Mouse (Mus musculus) macrophage (primary cell): Measurements from ENCODE around the gene Rag2. TPM values are rescaled to one million over a fixed set of nuclear protein-coding genes. Genes with fewer than 3 reads are reported as not detected.

ENCODE experiments used
- H3K27ac ChIP-seq: fragments of 350-480 bp; formaldehyde crosslinking; 2 replicates; pipeline ENCODE4 v1.9.0; 2021
- H3K36me3 ChIP-seq: fragments of 350-480 bp; formaldehyde crosslinking; 2 replicates; pipeline ENCODE4 v1.9.0; 2021; ENCODE audit errors: inconsistent target
- H3K4me3 ChIP-seq: fragments of 350-480 bp; formaldehyde crosslinking; 2 replicates; pipeline ENCODE4 v1.9.0; 2021; ENCODE audit errors: inconsistent target
- H3K79me2 ChIP-seq: fragments of 350-480 bp; formaldehyde crosslinking; 2 replicates; pipeline ENCODE4 v1.9.0; 2021; ENCODE audit errors: inconsistent target
- WGBS: methylation state at CpG from one replicate; pipeline ENCODE4 v1.1.7; 2026; ENCODE audit warnings: inconsistent platforms; ENCODE audit not compliant: missing documents; 5-methylcytosine and 5-hydroxymethylcytosine counted together
- polyA plus RNA-seq: library from polyadenylated mRNA; stranded (reverse); fragments of 250-400 nt; gene quantifications from 3 replicates; pipeline ENCODE4 v1.2.4, GENCODE M21; 2018; ENCODE audit warnings: inconsistent platforms
- total RNA-seq, 78 experiments: library from RNA; depleted of rRNA; stranded (reverse); fragments of 250-400 nt; gene quantifications; 1 replicate in 9 of 78; 2 replicates in 24 of 78; 3 replicates in 43 of 78; 4 replicates in 2 of 78; pipeline ENCODE4 v1.2.4; 2018; ENCODE audit warnings: inconsistent platforms in 56 of 78

The Rag2 gene
- not detected for total RNA-seq (2018; cell fraction: chromatin; rRNA removed)
- not detected for total RNA-seq (2018; cell fraction: cytosol; rRNA removed)
- not detected for total RNA-seq (2018; cell fraction: nucleus; rRNA removed)
- not detected in 3 replicates for polyA plus RNA-seq

DNA sequence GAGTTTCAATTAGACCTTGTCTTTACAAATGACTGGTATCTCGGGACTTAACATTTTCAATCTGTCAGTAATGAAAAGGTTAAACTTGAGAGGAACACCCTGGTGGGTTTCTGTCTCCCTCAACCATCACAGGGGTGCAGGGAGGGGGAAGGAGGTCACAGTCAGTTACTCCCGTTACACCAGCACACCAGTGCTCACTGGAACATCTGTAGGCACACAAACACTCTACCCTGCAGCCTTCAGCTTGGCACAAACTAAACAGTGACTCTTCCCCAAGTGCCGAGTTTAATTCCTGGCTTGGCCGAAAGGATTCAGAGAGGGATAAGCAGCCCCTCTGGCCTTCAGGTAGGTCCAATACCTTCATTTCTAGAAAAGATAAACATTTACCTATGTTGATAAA lies at the start of gene Rag2:
Rag2 (plus strand) TSS at position 193 of the 400 bp plus-strand sequence.
- Histone ChIP-seq H3K36me3 (no peaks in the 10 kb centered on the region), H3K79me2 (no peaks in the 10 kb centered on the region), H3K4me3 (no peak within 1 kb of the TSS), H3K27ac (no peak within 1 kb of the TSS)
- 59% methylated on average over 4 of the region's 4 CpGs for WGBS

DNA sequence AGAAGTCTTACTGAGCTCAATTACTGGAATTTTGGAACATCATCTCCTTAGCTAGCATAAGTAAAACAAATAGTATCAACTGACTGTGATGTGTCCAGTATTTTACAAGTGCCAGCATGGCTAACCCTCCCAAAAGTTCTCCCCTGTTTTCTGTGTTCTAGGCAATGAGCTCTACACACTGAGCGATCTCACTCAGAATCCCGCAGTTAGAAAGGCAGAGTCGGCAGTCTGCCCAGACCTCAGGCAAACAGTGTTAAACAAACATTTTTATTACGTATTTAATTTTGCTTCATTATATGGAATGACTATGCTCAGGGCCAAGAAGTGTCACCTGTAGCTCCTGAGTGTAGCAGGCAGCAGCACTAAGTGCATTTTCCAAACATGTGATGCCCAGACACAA lies 47.3 kb upstream of the Rag2 start:
- H3K27ac ChIP-seq: no peak overlapping the region
- H3K4me3 ChIP-seq: no peak overlapping the region
- WGBS: 95% methylated on average over 4 of the region's 4 CpGs
- no peaks in the 10 kb centered on the region for H3K36me3 ChIP-seq
- no peaks in the 10 kb centered on the region for H3K79me2 ChIP-seq

DNA sequence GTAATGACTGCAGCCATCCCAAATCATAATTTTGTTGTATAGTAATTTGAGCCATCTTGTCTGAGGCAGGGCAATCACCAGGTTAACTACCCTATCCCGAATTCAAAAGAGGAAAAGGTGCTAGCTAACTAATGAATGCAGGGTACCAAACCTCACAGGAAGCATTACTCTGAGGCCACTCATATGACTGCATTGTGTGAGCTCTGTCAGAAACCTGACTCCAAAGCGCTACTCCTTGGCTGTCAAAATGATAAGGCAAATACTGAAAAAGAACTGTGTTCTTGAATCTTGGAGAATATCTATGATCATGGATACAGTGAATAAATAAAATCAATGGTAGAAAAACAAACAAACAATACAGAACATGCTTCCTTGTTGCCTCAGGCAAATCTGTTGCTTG lies 44.5 kb upstream of the Rag2 start:
- H3K27ac ChIP-seq: no peak overlapping the region
- H3K36me3 ChIP-seq: no peaks in the 10 kb centered on the region
- H3K79me2 ChIP-seq: no peaks in the 10 kb centered on the region
- no peak overlapping the region for H3K4me3 ChIP-seq
- 94% methylated on average over 2 of the region's 2 CpGs for WGBS

DNA sequence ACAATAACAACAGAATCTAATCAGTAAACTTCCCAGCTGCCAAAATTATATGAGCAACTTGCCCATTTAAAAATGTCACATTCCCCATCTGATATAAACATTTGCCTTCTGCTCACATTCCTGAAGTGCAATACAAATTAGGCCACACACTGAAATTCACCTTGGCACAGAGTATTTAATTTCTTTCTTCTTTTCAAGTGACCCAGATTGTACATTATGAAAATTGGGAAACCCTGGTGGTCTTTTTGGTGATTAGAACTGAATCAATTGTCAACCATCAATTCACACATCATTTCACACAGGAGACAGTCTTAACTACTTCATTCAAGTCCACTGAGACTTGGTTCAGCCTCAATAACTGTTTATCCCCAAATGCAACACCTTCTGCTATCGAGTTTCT lies 44.1 kb upstream of the Rag2 start:
- Histone ChIP-seq H3K4me3 (no peak overlapping the region), H3K27ac (no peak overlapping the region), H3K36me3 (no peaks in the 10 kb centered on the region), H3K79me2 (no peaks in the 10 kb centered on the region)
- 88% methylated on average over 1 of the region's 1 CpGs for WGBS

DNA sequence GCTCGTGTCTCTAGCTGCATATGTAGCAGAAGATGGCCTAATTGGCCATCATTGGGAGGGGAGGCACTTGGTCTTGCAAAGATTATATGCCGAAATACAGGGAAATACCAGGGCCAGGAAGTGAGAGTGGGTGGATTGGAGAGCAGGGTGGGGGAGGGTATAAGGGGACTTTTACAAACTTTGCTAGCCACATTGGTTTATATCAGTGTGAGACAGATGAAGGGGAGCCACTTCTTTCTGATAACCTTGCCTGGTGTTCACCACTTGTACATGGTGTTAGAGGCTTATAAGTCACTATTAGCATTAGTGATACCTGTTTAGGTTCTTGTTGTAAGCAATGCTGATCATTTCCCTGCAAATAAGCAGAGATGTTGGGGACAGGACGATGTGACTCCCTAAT lies 43.5 kb upstream of the Rag2 start:
- H3K27ac ChIP-seq: no peak overlapping the region
- H3K36me3 ChIP-seq: no peaks in the 10 kb centered on the region
- 83% methylated on average over 3 of the region's 3 CpGs for WGBS
- no peak overlapping the region for H3K4me3 ChIP-seq
- H3K79me2 ChIP-seq: no peaks in the 10 kb centered on the region

GRCm38 (mm10) chr2:101581418-101581817 lies 43.1 kb upstream of the Rag2 start:
- no peak overlapping the region for H3K4me3 ChIP-seq
- no peaks in the 10 kb centered on the region for H3K36me3 ChIP-seq
- H3K79me2 ChIP-seq: no peaks in the 10 kb centered on the region
- WGBS: 90% methylated on average over 3 of the region's 3 CpGs
- H3K27ac ChIP-seq: no peak overlapping the region

DNA sequence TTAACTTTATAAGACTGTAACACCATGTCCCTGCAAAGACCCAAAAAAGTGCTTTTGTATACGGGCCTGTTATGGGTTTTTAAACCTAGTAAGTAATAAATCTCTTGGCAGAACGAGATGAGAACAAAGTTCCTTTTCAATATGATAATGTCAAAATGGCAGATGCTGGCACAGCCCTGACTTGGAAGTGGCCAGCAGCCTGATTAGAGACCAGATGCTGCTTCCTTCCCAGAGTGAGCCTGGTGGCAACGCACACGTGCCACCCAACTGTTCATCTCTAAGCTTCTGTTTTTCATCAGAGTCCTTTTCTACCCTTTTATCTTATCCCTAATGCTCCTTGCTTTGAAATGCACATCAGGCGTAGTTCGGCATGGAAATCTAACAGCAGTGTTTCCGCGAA lies 33.2 kb upstream of the Rag2 start:
- Histone ChIP-seq H3K4me3 (no peak overlapping the region), H3K27ac (no peak overlapping the region), H3K79me2 (no peaks in the 10 kb centered on the region), H3K36me3 (no peaks in the 10 kb centered on the region)
- 82% methylated on average over 8 of the region's 8 CpGs for WGBS

DNA sequence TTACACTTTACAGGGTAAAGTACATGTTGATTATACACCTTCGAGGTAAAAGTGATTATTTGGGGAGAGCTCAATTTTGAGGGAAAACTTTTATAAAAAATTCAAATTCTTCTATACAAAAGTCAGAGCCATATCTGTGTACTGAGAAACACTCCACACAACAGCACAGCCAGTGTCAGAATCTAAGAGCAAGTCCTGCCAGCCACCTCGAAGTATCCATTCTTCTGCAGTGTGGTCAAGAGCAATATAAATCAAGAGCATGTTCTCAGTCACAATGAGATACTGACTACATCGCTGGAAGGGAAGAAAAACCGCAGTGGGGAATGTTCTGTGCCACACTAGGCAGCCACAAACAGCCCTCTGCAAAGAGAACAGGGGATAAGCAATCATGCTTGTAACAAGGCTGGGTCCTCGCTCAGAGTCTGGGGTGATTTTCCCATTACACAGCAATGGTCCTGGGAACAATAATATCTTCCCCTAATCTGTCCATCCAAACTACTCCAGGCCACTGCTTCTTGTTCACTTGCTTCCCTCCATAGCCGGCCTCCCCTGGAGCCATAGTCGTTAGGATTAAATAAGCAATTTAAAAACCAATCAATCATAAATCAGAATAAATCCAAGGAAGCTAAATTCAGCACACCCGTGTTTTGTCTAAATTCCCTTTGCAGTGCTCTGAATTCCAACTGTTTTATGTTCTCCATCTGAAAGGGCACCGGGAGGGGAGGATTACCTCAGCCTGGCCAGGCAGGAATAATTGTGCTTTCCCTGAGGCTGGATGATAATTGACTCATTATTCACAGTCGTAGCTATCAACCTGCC lies 32.3 kb upstream of the Rag2 start:
- no peak overlapping the region for H3K27ac ChIP-seq
- WGBS: 77% methylated on average over 9 of the region's 10 CpGs
- no peaks in the 10 kb centered on the region for H3K36me3 ChIP-seq
- no peak overlapping the region for H3K4me3 ChIP-seq
- H3K79me2 ChIP-seq: no peaks in the 10 kb centered on the region

GRCm38 (mm10) chr2:101592886-101593285 lies 31.6 kb upstream of the Rag2 start:
- no peaks in the 10 kb centered on the region for H3K79me2 ChIP-seq
- WGBS: 86% methylated on average over 8 of the region's 8 CpGs
- no peaks in the 10 kb centered on the region for H3K36me3 ChIP-seq
- no peak overlapping the region for H3K4me3 ChIP-seq
- no peak overlapping the region for H3K27ac ChIP-seq

- WGBS: 77% methylated on average over 5 of the region's 5 CpGs
- no peak overlapping the region for H3K27ac ChIP-seq
- H3K4me3 ChIP-seq: no peak overlapping the region
- no peaks in the 10 kb centered on the region for H3K36me3 ChIP-seq
- no peaks in the 10 kb centered on the region for H3K79me2 ChIP-seq
These were observed 29.8 kb upstream of the Rag2 start for GRCm38 (mm10) chr2:101594681-101595080.

DNA sequence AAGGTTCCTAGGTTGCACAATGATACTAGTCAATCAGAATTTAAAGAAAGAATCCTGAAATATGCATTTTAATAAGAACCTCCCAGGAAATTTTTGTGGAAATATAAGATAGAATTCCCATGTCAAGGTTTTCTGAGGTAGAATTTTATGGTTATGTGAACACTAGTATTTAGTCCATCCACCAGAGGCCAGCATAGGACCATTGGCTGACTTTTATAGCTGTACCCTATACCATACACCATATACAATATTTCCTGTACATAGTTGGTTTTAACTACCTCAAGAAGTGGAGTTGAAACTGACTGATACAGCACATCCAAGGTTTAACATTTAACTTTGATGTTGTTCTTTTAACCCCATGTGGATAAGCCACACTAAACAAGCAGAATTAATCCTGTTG lies 27.3 kb upstream of the Rag2 start:
- H3K79me2 ChIP-seq: no peaks in the 10 kb centered on the region
- no peak overlapping the region for H3K4me3 ChIP-seq

GRCm38 (mm10) chr2:101598190-101599181 lies 26.0 kb upstream of the Rag2 start:
- Histone ChIP-seq H3K27ac (no peak overlapping the region), H3K4me3 (no peak overlapping the region), H3K79me2 (no peaks in the 10 kb centered on the region), H3K36me3 (no peaks in the 10 kb centered on the region)
- 84% methylated on average over 13 of the region's 13 CpGs for WGBS

More for the DNA sequence above, 27.3 kb upstream of the Rag2 start:
- H3K36me3 ChIP-seq: no peaks in the 10 kb centered on the region
- H3K27ac ChIP-seq: no peak overlapping the region

DNA sequence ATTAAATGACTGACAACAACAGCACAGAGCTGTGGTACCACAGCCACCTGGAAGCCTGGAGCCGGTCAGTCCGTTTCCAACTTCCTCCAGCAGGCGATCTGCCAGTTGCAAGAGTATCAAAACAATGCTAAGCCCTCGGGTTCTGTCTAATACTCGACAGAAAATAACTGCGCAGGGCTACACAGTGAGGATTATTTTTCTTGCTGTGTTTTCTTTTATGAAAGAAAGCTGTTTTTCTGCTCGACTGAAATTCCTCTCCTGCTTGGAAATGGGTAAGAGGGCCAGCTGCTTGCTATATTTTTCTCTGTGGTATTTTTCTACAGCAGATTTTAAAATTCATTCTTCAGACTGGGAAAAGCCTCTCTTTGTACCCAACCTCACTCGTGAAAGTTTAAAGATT lies 23.8 kb upstream of the Rag2 start:
- Histone ChIP-seq H3K36me3 (no peaks in the 10 kb centered on the region), H3K79me2 (no peaks in the 10 kb centered on the region), H3K27ac (no peak overlapping the region), H3K4me3 (no peak overlapping the region)
- 23% methylated on average over 8 of the region's 8 CpGs for WGBS

- Histone ChIP-seq H3K36me3 (no peaks in the 10 kb centered on the region), H3K79me2 (no peaks in the 10 kb centered on the region)
- WGBS: 63% methylated on average over 1 of the region's 1 CpGs
These were observed 21.4 kb upstream of the Rag2 start for GRCm38 (mm10) chr2:101603099-101603498.

More at GRCm38 (mm10) chr2:101603099-101603498, 21.4 kb upstream of the Rag2 start:
- Histone ChIP-seq H3K27ac (no peak overlapping the region), H3K4me3 (no peak overlapping the region)
